Comparison of ENCODE assay signal across 9 mouse cellular contexts in the genomic region with DNA sequence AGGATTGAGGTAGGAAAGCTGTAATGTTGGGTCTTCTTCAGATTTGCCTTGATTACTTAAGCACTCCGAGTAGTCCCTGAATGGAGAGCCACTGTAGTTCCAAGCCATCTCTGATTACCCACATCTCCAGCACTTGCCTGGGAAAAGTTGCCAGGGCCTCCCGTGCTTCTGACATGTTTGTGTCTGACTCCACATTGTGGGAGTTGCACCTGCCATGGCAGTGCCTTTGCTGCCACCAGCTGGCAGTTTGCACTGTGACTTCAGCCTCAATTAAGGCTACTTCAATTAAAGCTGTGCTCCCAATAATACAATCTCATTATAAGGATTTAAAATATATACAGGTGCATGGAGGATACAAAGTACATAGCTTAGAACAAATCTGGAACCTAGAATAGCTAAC. TPM values are rescaled to one million over a fixed set of nuclear protein-coding genes. Genes with fewer than 3 reads are reported as not detected.
DNase-seq lines count a peak whose midpoint lies in the region; ATAC-seq and TF ChIP-seq lines count a peak whose summit lies in the region.
"Had no signal": no experiment of that assay in that cellular context is flagged by ENCODE, and none has a peak within 500 bp of the region (broad histone marks: within the 10 kb centered on the region; RNA-seq: fewer than 3 reads in every experiment).

No protein-coding gene starts in this region.

- H3K27me3 ChIP-seq in midbrain, embryonic 14.5 days (ENCODE audit: control insufficient read depth, insufficient read depth, low read length) = no peaks in the 10 kb centered on the region
- no peaks in the 10 kb centered on the region for H3K27me3 ChIP-seq in midbrain, embryonic 16.5 days (ENCODE audit: control insufficient read depth, insufficient read depth, low read depth, low read length)
- no peaks in the 10 kb centered on the region for H3K27me3 ChIP-seq in midbrain, embryonic 15.5 days (replicated peaks)
- H3K27me3 ChIP-seq: embryonic facial prominence, embryonic 15.5 days had no signal

- 59% methylated on average over 2 of the region's 2 CpGs for WGBS in midbrain, embryonic 14.5 days
- WGBS in midbrain, embryonic 16.5 days = 55% methylated on average over 2 of the region's 2 CpGs
- WGBS in midbrain, embryonic 15.5 days = 68% methylated on average over 2 of the region's 2 CpGs

- H3K4me1 ChIP-seq in midbrain, embryonic 14.5 days (ENCODE audit: control insufficient read depth, insufficient read depth, low read length) = no peaks in the 10 kb centered on the region
- H3K4me1 ChIP-seq in midbrain, embryonic 16.5 days (ENCODE audit: control insufficient read depth, insufficient read depth, low read length) = no peaks in the 10 kb centered on the region
- no peaks in the 10 kb centered on the region for H3K4me1 ChIP-seq in cortical plate, adult 2 months (ENCODE audit: control insufficient read depth, insufficient read depth, low read length)
- H3K4me1 ChIP-seq in midbrain, embryonic 15.5 days = no peaks in the 10 kb centered on the region
- H3K4me1 ChIP-seq: embryonic facial prominence, embryonic 15.5 days had no signal

- H3K4me2 ChIP-seq in midbrain, embryonic 14.5 days (ENCODE audit: low read length) = no peak overlapping the region
- H3K4me2 ChIP-seq in midbrain, embryonic 16.5 days (ENCODE audit: low read length) = no peak overlapping the region
- H3K4me2 ChIP-seq in midbrain, embryonic 15.5 days = no peak overlapping the region
- H3K4me2 ChIP-seq: embryonic facial prominence, embryonic 15.5 days had no signal

- TF ChIP-seq CTCF in cortical plate, adult 2 months (IDR thresholded peaks at IDR 0.05; ENCODE audit: extremely low read depth, insufficient read depth, low read length) = peak; percentile 49; the same call in 1 of the 2 replicates

- H3K36me3 ChIP-seq in midbrain, embryonic 14.5 days (ENCODE audit: control insufficient read depth, insufficient read depth, low read length) = peaks cover 16% of the 10 kb centered on the region; the same call in 1 of the 2 replicates
- H3K36me3 ChIP-seq in midbrain, embryonic 16.5 days (ENCODE audit: control insufficient read depth, insufficient read depth, low read length) = peaks cover 7% of the 10 kb centered on the region; the same call in 1 of the 2 replicates
- H3K36me3 ChIP-seq in midbrain, embryonic 15.5 days (replicated peaks) = no peaks in the 10 kb centered on the region

- no peak overlapping the region for H3K9ac ChIP-seq in midbrain, embryonic 14.5 days (replicated peaks; ENCODE audit: low read length)
- H3K9ac ChIP-seq in midbrain, embryonic 16.5 days (ENCODE audit: low read depth, low read length) = no peak overlapping the region
- no peak overlapping the region for H3K9ac ChIP-seq in midbrain, embryonic 15.5 days
- H3K9ac ChIP-seq: embryonic facial prominence, embryonic 15.5 days had no signal

- H3K4me3 ChIP-seq in midbrain, embryonic 14.5 days (replicated peaks; ENCODE audit: low read depth, low read length) = no peak overlapping the region
- H3K4me3 ChIP-seq in midbrain, embryonic 16.5 days (ENCODE audit: low read depth, low read length) = no peak overlapping the region
- H3K4me3 ChIP-seq in cortical plate, adult 2 months (ENCODE audit: insufficient read depth, low read length) = no peak overlapping the region
- H3K4me3 ChIP-seq in midbrain, embryonic 15.5 days = no peak overlapping the region
- H3K4me3 ChIP-seq: embryonic facial prominence, embryonic 15.5 days had no signal

- no peak overlapping the region for H3K27ac ChIP-seq in midbrain, embryonic 14.5 days (replicated peaks; ENCODE audit: low read depth, low read length)
- no peak overlapping the region for H3K27ac ChIP-seq in midbrain, embryonic 16.5 days (ENCODE audit: low read length)
- H3K27ac ChIP-seq in cortical plate, adult 2 months (ENCODE audit: insufficient read depth, low read length) = no peak overlapping the region
- no peak overlapping the region for H3K27ac ChIP-seq in midbrain, embryonic 15.5 days
- H3K27ac ChIP-seq: embryonic facial prominence, embryonic 15.5 days had no signal

- TF ChIP-seq POLR2A in cortical plate, adult 2 months (IDR thresholded peaks at IDR 0.05; ENCODE audit: extremely low read depth, insufficient read depth, low read length) = no peak

- ATAC-seq in CD4-positive, CD25-positive, alpha-beta regulatory T cell, adult 4 months = no peak
- ATAC-seq in midbrain, embryonic 14.5 days (ENCODE audit: low FRiP score, low TSS enrichment) = no peak
- no peak for ATAC-seq in midbrain, embryonic 16.5 days
- no peak for ATAC-seq in midbrain, embryonic 15.5 days (replicated peaks)

- DNase-seq in CD4-positive, CD25-positive, alpha-beta regulatory T cell, adult 2 months (ENCODE audit: low read depth, low spot score) = peak; percentile 44
- peak; percentile 50 for DNase-seq in midbrain, embryonic 14.5 days
- DNase-seq in kidney, postnatal 10 days = peak; percentile 67
- DNase-seq in lung, postnatal 4 days = peak; percentile 37 to 47

- H3K9me3 ChIP-seq in midbrain, embryonic 14.5 days (ENCODE audit: control insufficient read depth, low read length) = no peaks in the 10 kb centered on the region
- no peaks in the 10 kb centered on the region for H3K9me3 ChIP-seq in midbrain, embryonic 16.5 days (replicated peaks; ENCODE audit: control insufficient read depth, low read length, poor library complexity, severe bottlenecking)
- H3K9me3 ChIP-seq in midbrain, embryonic 15.5 days = no peaks in the 10 kb centered on the region
- H3K9me3 ChIP-seq: embryonic facial prominence, embryonic 15.5 days had no signal

RNA-seq across cellular contexts. Expression of gene Tlr13, which starts 37.5 kb away (rescaled TPM):
- polyA plus RNA-seq in CD4-positive, CD25-positive, alpha-beta regulatory T cell, adult 4 months (2017; shearing (Covaris generic)) = not detected
- 0.13 and 0.41 TPM in 2 replicates for polyA plus RNA-seq in midbrain, embryonic 14.5 days (2014; fragmentation: Nextera tagmentation; extraction: Ambion mirVana)
- 0.19 and 0.24 TPM in 2 replicates for polyA plus RNA-seq in midbrain, embryonic 16.5 days (2015; fragmentation: Nextera tagmentation; extraction: Ambion mirVana)
- polyA plus RNA-seq in cortical plate, adult 2 months (2012; rRNA removed) = 1.2 and 1.3 TPM in 2 replicates
- polyA plus RNA-seq in midbrain, embryonic 15.5 days (2015; fragmentation: Nextera tagmentation; extraction: Ambion mirVana) = 0.15 and 0.42 TPM in 2 replicates
